Mouse (Mus musculus) gastrocnemius, adult 2 months (tissue): Measurements from ENCODE around the gene Nktr. TPM values are rescaled to one million over a fixed set of nuclear protein-coding genes. Genes with fewer than 3 reads are reported as not detected.
A peak's percentile ranks its signal among the peaks of the same experiment; 100 is the strongest.

Experiments used
- DNase-seq: peaks from one replicate; pipeline ENCODE4 v3.0.0; 2022
- H3K27ac ChIP-seq: fragments of 200-600 bp; 2 replicates; pipeline ENCODE4 v1.8.1; 2022; ENCODE audit warnings: mild to moderate bottlenecking
- H3K4me3 ChIP-seq: fragments of 200-600 bp; 2 replicates; pipeline ENCODE4 v1.8.1; 2022; ENCODE audit warnings: mild to moderate bottlenecking, moderate library complexity
- CTCF ChIP-seq: fragments of 200-600 bp; IDR thresholded peaks from 2 replicates; pipeline ENCODE4 v1.8.1; 2022; ENCODE audit warnings: antibody characterized with exemption, mild to moderate bottlenecking, moderate library complexity
- intact Hi-C: fragments of 180-260 bp; cut with DNase I; formaldehyde crosslinking; loops from one replicate; pipeline ENCODE4 v1.15.1; 2025
- total RNA-seq, 2 experiments: library from RNA; stranded (reverse); gene quantifications; 2 replicates each; pipeline ENCODE4 v1.2.3; 2021

Gene Nktr
- total RNA-seq, 2 experiments from 2014 or later, result 41.3 to 42.6 TPM

GRCm38 (mm10) chr9:121776511-121776910, 57.5 kb downstream of the Nktr start:
- intact Hi-C loops, result no loop called here
- peak; percentile 68 for DNase-seq
- no peak for TF ChIP-seq CTCF
- Histone ChIP-seq H3K27ac (peak overlapping the region; percentile 96), H3K4me3 (peak overlapping the region; percentile 70; the same call in 1 of the 2 replicates)

GRCm38 (mm10) chr9:121777484-121778065, 58.6 kb downstream of the Nktr start, which contains the start of gene Klhl40:
Gene Klhl40, plus strand, starts transcription at chr9:121777607.
- DNase-seq, result peak; percentile 89
- Histone ChIP-seq H3K27ac (peak within 1 kb of the TSS; percentile 96), H3K4me3 (peak within 1 kb of the TSS; percentile 70)
- TF ChIP-seq CTCF, result no peak
- intact Hi-C loops, result loop anchor here (1.0 kb wide), 1 partner anchor 14 kb away; no protein-coding TSS in a partner anchor

- peak; percentile 35 for TF ChIP-seq CTCF
- DNase-seq, result peak; percentile 83
- peak overlapping the region; percentile 70 for H3K4me3 ChIP-seq
- H3K27ac ChIP-seq, result peak overlapping the region; percentile 96
- intact Hi-C loops, result no loop called here
Measured at GRCm38 (mm10) chr9:121778066-121778624, 59.2 kb downstream of the Nktr start.

- no peak for TF ChIP-seq CTCF
- peak; percentile 67 for DNase-seq
- Histone ChIP-seq H3K4me3 (no peak overlapping the region), H3K27ac (peak overlapping the region; percentile 49; the same call in 1 of the 2 replicates)
- intact Hi-C loops, result no loop called here
Measured at GRCm38 (mm10) chr9:121784801-121785200, 65.8 kb downstream of the Nktr start.

GRCm38 (mm10) chr9:121785261-121785660, 66.3 kb downstream of the Nktr start:
- intact Hi-C loops, result no loop called here
- TF ChIP-seq CTCF, result no peak
- H3K27ac ChIP-seq, result peak overlapping the region; percentile 49; the same call in 1 of the 2 replicates
- H3K4me3 ChIP-seq, result no peak overlapping the region
- DNase-seq, result no peak

- intact Hi-C loops, result no loop called here
- H3K4me3 ChIP-seq, result no peak overlapping the region
- no peak for TF ChIP-seq CTCF
- no peak for DNase-seq
- H3K27ac ChIP-seq, result peak overlapping the region; percentile 66
Measured at GRCm38 (mm10) chr9:121786359-121786758, 67.4 kb downstream of the Nktr start.

- DNase-seq, result peak; percentile 97
- H3K27ac ChIP-seq, result peak overlapping the region; percentile 99
- peak overlapping the region; percentile 73 for H3K4me3 ChIP-seq
- intact Hi-C loops, result loop anchor here (1.0 kb wide), 1 partner anchor 14 kb away; the partner anchor contains the start of gene Klhl40
- TF ChIP-seq CTCF, result no peak
Measured at GRCm38 (mm10) chr9:121791206-121791605, 72.2 kb downstream of the Nktr start.

GRCm38 (mm10) chr9:121791757-121792521, 73.0 kb downstream of the Nktr start, which contains the start of gene Hhatl:
Gene Hhatl, minus strand, starts transcription at chr9:121792507.
- intact Hi-C loops, result loop anchor here (1.0 to 2.0 kb wide), 2 partner anchors 15 to 31 kb away; partner anchors contain the start of gene Klhl40
- Histone ChIP-seq H3K27ac (peak within 1 kb of the TSS; percentile 99), H3K4me3 (peak within 1 kb of the TSS; percentile 73)
- 0 out of 2 replicates have a peak, but pooled peaks have one; percentile 4 for TF ChIP-seq CTCF
- peak; percentile 89 for DNase-seq

GRCm38 (mm10) chr9:121794972-121795539, 76.1 kb downstream of the Nktr start:
- Histone ChIP-seq H3K27ac (peak overlapping the region; percentile 99), H3K4me3 (no peak overlapping the region)
- intact Hi-C loops, result no loop called here
- peak; percentile 64 for DNase-seq
- TF ChIP-seq CTCF, result no peak

- no peak overlapping the region for H3K4me3 ChIP-seq
- intact Hi-C loops, result no loop called here
- TF ChIP-seq CTCF, result no peak
- H3K27ac ChIP-seq, result no peak overlapping the region
- no peak for DNase-seq
Measured at GRCm38 (mm10) chr9:121797722-121798121, 78.8 kb downstream of the Nktr start.

- no peak for DNase-seq
- no peak for TF ChIP-seq CTCF
- Histone ChIP-seq H3K4me3 (no peak overlapping the region), H3K27ac (no peak overlapping the region)
- intact Hi-C loops, result no loop called here
Measured at GRCm38 (mm10) chr9:121798887-121799520, 80.0 kb downstream of the Nktr start.

GRCm38 (mm10) chr9:121802747-121803146, 83.8 kb downstream of the Nktr start:
- no peak for DNase-seq
- intact Hi-C loops, result no loop called here

More at GRCm38 (mm10) chr9:121802747-121803146, 83.8 kb downstream of the Nktr start:
- Histone ChIP-seq H3K4me3 (no peak overlapping the region), H3K27ac (no peak overlapping the region)
- TF ChIP-seq CTCF, result no peak

Other genes starting within 250 kb of the Nktr start
- gene Cck, start 223.5 kb upstream of the Nktr start, total RNA-seq, result not detected
- not detected for gene Lyzl4, start 77.1 kb upstream of the Nktr start, total RNA-seq
- gene Vipr1, start 76.5 kb upstream of the Nktr start, total RNA-seq, result 1 to 10 TPM; 1.5 to 2.1 TPM
- 1 to 10 TPM; 2.6 to 4.8 TPM for gene Sec22c, start 13.7 kb upstream of the Nktr start, total RNA-seq
- 100 to 1,000 TPM; 108 to 137 TPM for gene Ss18l2, start 8.8 kb upstream of the Nktr start, total RNA-seq
- gene Zfp651, start 40.2 kb downstream of the Nktr start, total RNA-seq, result 100 to 1,000 TPM; 127 to 157 TPM
- 100 to 1,000 TPM; 103 to 120 TPM for gene Klhl40, start 58.4 kb downstream of the Nktr start, total RNA-seq
- gene Hhatl, start 73.3 kb downstream of the Nktr start, total RNA-seq, result 100 to 1,000 TPM; 151 to 153 TPM
- gene Ccdc13, start 120.3 kb downstream of the Nktr start, total RNA-seq, result under 1 TPM in 1 of 2 experiments, not detected in 1; 0.23 TPM
- 100 to 1,000 TPM in 1 of 2 experiments, 10 to 100 TPM in 1; 89.1 to 111 TPM for gene Higd1a, start 139.2 kb downstream of the Nktr start, total RNA-seq
- gene Ackr2, start 179.2 kb downstream of the Nktr start, total RNA-seq, result 1 to 10 TPM; 1.2 to 3.6 TPM
- gene Cyp8b1, start 197.1 kb downstream of the Nktr start, total RNA-seq, result not detected
- 1 to 10 TPM in 1 of 2 experiments, under 1 TPM in 1; 0.97 to 1.6 TPM for gene Fam198a, start 231.8 kb downstream of the Nktr start, total RNA-seq